Mouse (Mus musculus): ENCODE measurements around the gene Bst1.

- TF ChIP-seq GATA1 (IDR thresholded peaks at IDR 0.05; ENCODE audit: borderline replicate concordance, low read length) (no peak), FLI1 (IDR thresholded peaks at IDR 0.05; ENCODE audit: low read length) (no peak)
Observed at GRCm38 (mm10) chr5:43818695-43819094, at the start of gene Bst1.
